Mouse (Mus musculus) thymus, adult 2 months (tissue): ENCODE data around the gene Gprc5c.

Source experiments
- CTCF ChIP-seq: fragments of 200-500 bp; IDR thresholded peaks from 2 replicates; pipeline ENCODE4 v1.5.1; 2012; ENCODE audit warnings: mild to moderate bottlenecking, control low read depth, low read length, moderate library complexity, borderline replicate concordance; ENCODE audit not compliant: control insufficient read depth, poor library complexity, insufficient read depth; ENCODE audit errors: extremely low read depth
- POLR2A ChIP-seq: fragments of 200-500 bp; IDR thresholded peaks from 2 replicates; pipeline ENCODE4 v1.6.1; 2012; ENCODE audit warnings: mild to moderate bottlenecking, low read length, control low read depth, moderate library complexity; ENCODE audit not compliant: control insufficient read depth, poor library complexity, insufficient read depth; ENCODE audit errors: extremely low read depth

DNA sequence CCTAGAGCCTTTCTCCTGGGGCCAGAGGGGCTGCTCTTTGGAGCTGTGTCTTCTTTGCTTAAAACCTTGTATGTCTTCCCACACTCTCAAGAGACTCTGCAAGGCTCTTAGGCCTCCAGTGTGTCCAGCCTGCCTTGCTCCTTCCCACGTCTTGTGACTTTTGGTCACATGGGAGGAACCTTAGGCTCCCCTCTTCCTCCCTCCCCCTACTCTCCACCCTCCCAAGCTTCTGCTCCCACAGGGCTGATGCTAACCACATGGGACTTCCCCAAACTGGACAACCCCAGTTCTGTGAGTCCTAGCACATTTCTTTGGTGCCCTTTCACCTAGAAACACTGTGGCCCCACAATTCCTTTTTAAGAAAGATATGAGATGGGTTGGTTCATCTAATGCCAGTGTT, 47.1 kb downstream of the Gprc5c start:
- TF ChIP-seq CTCF (no peak), POLR2A (no peak)
